Mouse (Mus musculus): ENCODE data around the gene Aqp3. TPM values are rescaled to one million over a fixed set of nuclear protein-coding genes. Genes with fewer than 3 reads are reported as not detected.

The Aqp3 gene
- polyA plus RNA-seq, 1 experiment = 3.4 TPM

GRCm38 (mm10) chr4:41134935-41135710, 37.1 kb upstream of the Aqp3 start:
- TF ChIP-seq CTCF (IDR thresholded peaks at IDR 0.05; ENCODE audit: extremely low read depth, insufficient read depth, insufficient read length, insufficient replicate concordance) (no peak), POLR2A (IDR thresholded peaks at IDR 0.05; ENCODE audit: low read depth, low read length) (no peak; the same call in 1 of the 2 replicates)
- 2% methylated on average over 37 of the region's 70 CpGs for WGBS
- Histone ChIP-seq H3K27me3 (ENCODE audit: control insufficient read depth, insufficient read depth, low read length) (no peaks in the 10 kb centered on the region), H3K27ac (ENCODE audit: insufficient read depth, low read length) (peak overlapping the region; percentile 92), H3K36me3 (ENCODE audit: control insufficient read depth, insufficient read depth, low read length) (no peaks in the 10 kb centered on the region), H3K4me3 (ENCODE audit: extremely low read depth, insufficient read depth, insufficient read length) (peak overlapping the region; percentile 98), H3K4me1 (ENCODE audit: control insufficient read depth, insufficient read depth, insufficient read length) (peaks cover 8% of the 10 kb centered on the region; the same call in 1 of the 2 replicates)
- DNase-seq (ENCODE audit: low read depth in 1 of 2, low spot score in 2 of 2) = peak; percentile 57 to 66

GRCm38 (mm10) chr4:41133529-41134291, 35.7 kb upstream of the Aqp3 start:
- DNase-seq (ENCODE audit: low read depth in 1 of 2, low spot score in 2 of 2) = no peak
- H3K4me3 ChIP-seq (ENCODE audit: extremely low read depth, insufficient read depth, insufficient read length) = no peak overlapping the region
- TF ChIP-seq POLR2A (IDR thresholded peaks at IDR 0.05; ENCODE audit: low read depth, low read length) = no peak
- H3K36me3 ChIP-seq (ENCODE audit: control insufficient read depth, insufficient read depth, low read length) = no peaks in the 10 kb centered on the region
- peaks cover 2% of the 10 kb centered on the region; the same call in 1 of the 2 replicates for H3K4me1 ChIP-seq (ENCODE audit: control insufficient read depth, insufficient read depth, insufficient read length)
- 83% methylated on average over 6 of the region's 6 CpGs for WGBS
- no peak overlapping the region for H3K27ac ChIP-seq (ENCODE audit: insufficient read depth, low read length)
- H3K27me3 ChIP-seq (ENCODE audit: control insufficient read depth, insufficient read depth, low read length) = no peaks in the 10 kb centered on the region

GRCm38 (mm10) chr4:41132471-41132870, 34.5 kb upstream of the Aqp3 start:
- H3K36me3 ChIP-seq (ENCODE audit: control insufficient read depth, insufficient read depth, low read length) = no peaks in the 10 kb centered on the region
- no peaks in the 10 kb centered on the region for H3K27me3 ChIP-seq (ENCODE audit: control insufficient read depth, insufficient read depth, low read length)
- H3K4me1 ChIP-seq (ENCODE audit: control insufficient read depth, insufficient read depth, insufficient read length) = no peaks in the 10 kb centered on the region
- no peak overlapping the region for H3K27ac ChIP-seq (ENCODE audit: insufficient read depth, low read length)
- no peak overlapping the region for H3K4me3 ChIP-seq (ENCODE audit: extremely low read depth, insufficient read depth, insufficient read length)
- no peak for TF ChIP-seq POLR2A (IDR thresholded peaks at IDR 0.05; ENCODE audit: low read depth, low read length)
- no peak for TF ChIP-seq CTCF (IDR thresholded peaks at IDR 0.05; ENCODE audit: extremely low read depth, insufficient read depth, insufficient read length, insufficient replicate concordance)
- DNase-seq (ENCODE audit: low read depth in 1 of 2, low spot score in 2 of 2) = no peak
- WGBS = 85% methylated on average over 6 of the region's 6 CpGs

- Histone ChIP-seq H3K36me3 (ENCODE audit: control insufficient read depth, insufficient read depth, low read length) (no peaks in the 10 kb centered on the region), H3K4me3 (ENCODE audit: extremely low read depth, insufficient read depth, insufficient read length) (no peak overlapping the region), H3K4me1 (ENCODE audit: control insufficient read depth, insufficient read depth, insufficient read length) (no peaks in the 10 kb centered on the region), H3K27me3 (ENCODE audit: control insufficient read depth, insufficient read depth, low read length) (no peaks in the 10 kb centered on the region), H3K27ac (ENCODE audit: insufficient read depth, low read length) (no peak overlapping the region)
- WGBS = 84% methylated on average over 3 of the region's 3 CpGs
- TF ChIP-seq CTCF (IDR thresholded peaks at IDR 0.05; ENCODE audit: extremely low read depth, insufficient read depth, insufficient read length, insufficient replicate concordance) = no peak
- TF ChIP-seq POLR2A (IDR thresholded peaks at IDR 0.05; ENCODE audit: low read depth, low read length) = no peak
- no peak for DNase-seq (ENCODE audit: low read depth in 1 of 2, low spot score in 2 of 2)
These were observed 31.9 kb upstream of the Aqp3 start for GRCm38 (mm10) chr4:41129836-41130235.

GRCm38 (mm10) chr4:41129406-41129805, 31.4 kb upstream of the Aqp3 start:
- DNase-seq (ENCODE audit: low read depth in 1 of 2, low spot score in 2 of 2) = peak; percentile 52 to 68

GRCm38 (mm10) chr4:41124180-41124951, 26.4 kb upstream of the Aqp3 start, which contains the start of gene Nol6:
Gene Nol6, minus strand, starts transcription at chr4:41124455.
- WGBS = under 1% methylated on average over 29 of the region's 29 CpGs
- Histone ChIP-seq H3K4me3 (ENCODE audit: extremely low read depth, insufficient read depth, insufficient read length) (peak within 1 kb of the TSS; percentile 76), H3K27ac (ENCODE audit: insufficient read depth, low read length) (peak within 1 kb of the TSS; percentile 25; the same call in 1 of the 2 replicates), H3K36me3 (ENCODE audit: control insufficient read depth, insufficient read depth, low read length) (peaks cover 22% of the 10 kb centered on the region), H3K27me3 (ENCODE audit: control insufficient read depth, insufficient read depth, low read length) (no peaks in the 10 kb centered on the region), H3K4me1 (ENCODE audit: control insufficient read depth, insufficient read depth, insufficient read length) (no peaks in the 10 kb centered on the region; the same call in 1 of the 2 replicates)
- TF ChIP-seq CTCF (IDR thresholded peaks at IDR 0.05; ENCODE audit: extremely low read depth, insufficient read depth, insufficient read length, insufficient replicate concordance) = no peak
- no peak for TF ChIP-seq POLR2A (IDR thresholded peaks at IDR 0.05; ENCODE audit: low read depth, low read length)
- DNase-seq (ENCODE audit: low read depth in 1 of 2, low spot score in 2 of 2) = peak; percentile 96 to 98

More at GRCm38 (mm10) chr4:41129406-41129805, 31.4 kb upstream of the Aqp3 start:
- H3K4me1 ChIP-seq (ENCODE audit: control insufficient read depth, insufficient read depth, insufficient read length) = no peaks in the 10 kb centered on the region
- TF ChIP-seq POLR2A (IDR thresholded peaks at IDR 0.05; ENCODE audit: low read depth, low read length) = no peak
- TF ChIP-seq CTCF (IDR thresholded peaks at IDR 0.05; ENCODE audit: extremely low read depth, insufficient read depth, insufficient read length, insufficient replicate concordance) = peak; percentile 67; the same call in 1 of the 2 replicates
- no peaks in the 10 kb centered on the region for H3K36me3 ChIP-seq (ENCODE audit: control insufficient read depth, insufficient read depth, low read length)
- H3K4me3 ChIP-seq (ENCODE audit: extremely low read depth, insufficient read depth, insufficient read length) = no peak overlapping the region
- no peak overlapping the region for H3K27ac ChIP-seq (ENCODE audit: insufficient read depth, low read length)
- 4% methylated on average over 2 of the region's 2 CpGs for WGBS
- no peaks in the 10 kb centered on the region for H3K27me3 ChIP-seq (ENCODE audit: control insufficient read depth, insufficient read depth, low read length)

Measured in spleen, adult 2 months (tissue).